Mouse (Mus musculus): ENCODE data around the gene Vmn2r9. TPM values are rescaled to one million over a fixed set of nuclear protein-coding genes. Genes with fewer than 3 reads are reported as not detected.

Vmn2r9 gene
- polyA plus RNA-seq, 1 experiment from 2014 or later: not detected

Other genes with a start within 250 kb of the Vmn2r9 start
- gene Gak, start 222.8 kb downstream of the Vmn2r9 start, polyA plus RNA-seq (2014; fragmentation: Nextera tagmentation; extraction: Ambion mirVana): 49.9 and 50.4 TPM in 2 replicates
- 34.3 and 35.2 TPM in 2 replicates for gene Tmem175, start 222.8 kb downstream of the Vmn2r9 start, polyA plus RNA-seq (2014; fragmentation: Nextera tagmentation; extraction: Ambion mirVana)
- 13.4 and 18.0 TPM in 2 replicates for gene Idua, start 192.3 kb downstream of the Vmn2r9 start, polyA plus RNA-seq (2014; fragmentation: Nextera tagmentation; extraction: Ambion mirVana)
- gene Dgkq, start 182.9 kb downstream of the Vmn2r9 start, polyA plus RNA-seq (2014; fragmentation: Nextera tagmentation; extraction: Ambion mirVana): 9.1 and 11.6 TPM in 2 replicates
- gene Slc26a1, start 177.0 kb downstream of the Vmn2r9 start, polyA plus RNA-seq (2014; fragmentation: Nextera tagmentation; extraction: Ambion mirVana): 1.1 and 1.9 TPM in 2 replicates
- gene Fgfrl1, start 160.2 kb downstream of the Vmn2r9 start, polyA plus RNA-seq (2014; fragmentation: Nextera tagmentation; extraction: Ambion mirVana): 13.0 and 17.1 TPM in 2 replicates
- gene Rnf212, start 77.6 kb downstream of the Vmn2r9 start, polyA plus RNA-seq (2014; fragmentation: Nextera tagmentation; extraction: Ambion mirVana): not detected in 2 replicates
- gene Tmed11, start 57.2 kb downstream of the Vmn2r9 start, polyA plus RNA-seq (2014; fragmentation: Nextera tagmentation; extraction: Ambion mirVana): not detected in 2 replicates
- not detected in 2 replicates for gene Vmn2r8, start 43.8 kb downstream of the Vmn2r9 start, polyA plus RNA-seq (2014; fragmentation: Nextera tagmentation; extraction: Ambion mirVana)
- gene Vmn2r10, start 153.9 kb upstream of the Vmn2r9 start, polyA plus RNA-seq (2014; fragmentation: Nextera tagmentation; extraction: Ambion mirVana): not detected in 2 replicates
- gene Vmn2r11, start 207.0 kb upstream of the Vmn2r9 start, polyA plus RNA-seq (2014; fragmentation: Nextera tagmentation; extraction: Ambion mirVana): not detected in 2 replicates
- not detected in 2 replicates for gene Vmn2r12, start 245.3 kb upstream of the Vmn2r9 start, polyA plus RNA-seq (2014; fragmentation: Nextera tagmentation; extraction: Ambion mirVana)

Measured in stomach, embryonic 14.5 days (tissue).